Mouse (Mus musculus) cerebral cortex, adult 2 months (tissue): Measurements from ENCODE around the gene Shf.

ENCODE experiments used
- WGBS: fragments of 180-500 bp; shearing (Covaris S2); methylation state at CpG from one replicate; pipeline ENCODE4 v1.1.7; 2018; 5-methylcytosine and 5-hydroxymethylcytosine counted together

Shf gene

GRCm38 (mm10) chr2:122368995-122369739 is at the start of gene Shf:
Gene Shf (minus strand): TSS chr2:122369162.
- WGBS: 1% methylated on average over 51 of the region's 54 CpGs

GRCm38 (mm10) chr2:122408928-122409327 is 40.0 kb upstream of the Shf start:
- 64% methylated on average over 7 of the region's 7 CpGs for WGBS

GRCm38 (mm10) chr2:122407607-122408006 is 38.6 kb upstream of the Shf start:
- 94% methylated on average over 2 of the region's 2 CpGs for WGBS

DNA sequence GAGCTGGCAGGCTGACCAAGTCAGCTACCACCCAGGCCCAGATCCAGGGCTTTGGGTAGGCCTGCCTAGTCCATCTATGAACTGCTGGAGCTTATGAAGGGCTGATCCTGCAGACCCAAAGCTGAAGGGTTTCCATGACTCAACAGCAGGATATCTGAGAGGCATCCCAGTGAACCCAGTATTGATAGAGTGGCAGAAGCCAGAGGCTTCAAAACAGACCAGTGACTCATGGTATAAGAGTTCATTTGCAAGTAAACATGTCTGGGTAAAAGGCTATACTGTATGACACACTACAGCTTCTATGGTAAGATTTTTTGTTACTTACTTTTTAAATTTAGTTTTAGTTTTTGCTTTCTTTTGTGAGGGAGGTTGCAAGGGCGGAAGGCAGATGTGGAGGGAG is 27.2 kb upstream of the Shf start:
- 94% methylated on average over 1 of the region's 1 CpGs for WGBS

- WGBS: 97% methylated on average over 3 of the region's 3 CpGs
Observed at GRCm38 (mm10) chr2:122387135-122387534, 18.2 kb upstream of the Shf start.

GRCm38 (mm10) chr2:122385095-122385494 is 16.1 kb upstream of the Shf start:
- 49% methylated on average over 3 of the region's 3 CpGs for WGBS

DNA sequence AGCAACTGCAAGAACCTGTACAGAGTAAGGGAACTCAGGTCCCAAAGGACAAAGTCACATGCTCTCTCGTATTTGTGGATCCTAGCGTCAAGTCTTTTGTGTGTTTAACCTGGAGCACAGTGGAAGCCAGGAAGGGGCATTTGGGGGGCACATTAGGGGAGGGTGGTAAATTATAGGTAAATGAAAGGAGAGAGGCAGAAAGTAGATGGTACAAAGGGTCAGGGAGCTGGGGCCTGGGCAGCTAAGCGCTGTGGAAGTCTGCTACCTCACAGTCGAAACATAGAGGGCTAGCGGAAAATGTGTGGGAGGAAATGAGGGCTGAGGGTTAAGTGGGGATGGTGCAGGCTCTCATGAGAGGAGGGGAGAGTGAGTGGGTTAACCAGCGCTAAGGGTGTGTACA is 13.2 kb upstream of the Shf start:
- WGBS: 88% methylated on average over 6 of the region's 6 CpGs

DNA sequence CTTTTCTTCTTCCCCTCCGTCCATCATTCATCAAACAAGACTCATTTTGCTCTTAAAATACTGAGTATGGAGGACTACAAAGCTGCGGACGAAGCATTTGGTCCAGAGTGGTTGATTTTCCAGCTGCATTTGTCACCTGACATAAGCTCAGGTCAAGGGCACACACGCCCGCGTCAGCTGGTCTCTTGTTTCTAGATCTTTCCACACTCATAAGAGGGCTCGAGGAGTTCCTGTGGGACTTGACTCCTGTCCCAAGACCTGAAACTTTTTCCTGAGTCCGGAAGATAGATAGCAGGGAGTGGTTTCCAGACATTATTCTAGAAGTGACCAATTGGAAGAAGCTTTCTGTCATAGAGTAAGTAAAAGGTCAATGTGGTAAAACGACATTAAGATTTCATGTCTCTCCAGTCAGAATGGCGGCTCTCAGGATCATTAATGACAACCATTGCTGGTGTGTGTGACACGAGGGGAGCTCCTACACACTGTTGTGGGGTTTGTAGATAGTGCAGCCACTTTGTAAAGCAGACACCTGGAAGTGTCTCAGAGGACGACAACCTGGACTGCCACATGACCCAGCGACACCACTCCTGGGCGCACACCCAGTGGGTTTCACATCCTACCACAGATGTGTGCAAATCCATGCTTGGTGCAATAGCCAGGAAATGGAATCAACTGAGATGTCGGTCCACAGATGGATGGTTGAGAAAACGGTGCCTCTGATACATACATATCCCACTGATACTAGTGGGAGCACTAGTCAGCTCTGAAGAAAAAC is 12.6 kb upstream of the Shf start:
- WGBS: 72% methylated on average over 16 of the region's 16 CpGs

GRCm38 (mm10) chr2:122380768-122381311 is 11.9 kb upstream of the Shf start:
- 8% methylated on average over 11 of the region's 11 CpGs for WGBS

- 57% methylated on average over 2 of the region's 2 CpGs for WGBS
Observed at GRCm38 (mm10) chr2:122379292-122379650, 10.3 kb upstream of the Shf start.

DNA sequence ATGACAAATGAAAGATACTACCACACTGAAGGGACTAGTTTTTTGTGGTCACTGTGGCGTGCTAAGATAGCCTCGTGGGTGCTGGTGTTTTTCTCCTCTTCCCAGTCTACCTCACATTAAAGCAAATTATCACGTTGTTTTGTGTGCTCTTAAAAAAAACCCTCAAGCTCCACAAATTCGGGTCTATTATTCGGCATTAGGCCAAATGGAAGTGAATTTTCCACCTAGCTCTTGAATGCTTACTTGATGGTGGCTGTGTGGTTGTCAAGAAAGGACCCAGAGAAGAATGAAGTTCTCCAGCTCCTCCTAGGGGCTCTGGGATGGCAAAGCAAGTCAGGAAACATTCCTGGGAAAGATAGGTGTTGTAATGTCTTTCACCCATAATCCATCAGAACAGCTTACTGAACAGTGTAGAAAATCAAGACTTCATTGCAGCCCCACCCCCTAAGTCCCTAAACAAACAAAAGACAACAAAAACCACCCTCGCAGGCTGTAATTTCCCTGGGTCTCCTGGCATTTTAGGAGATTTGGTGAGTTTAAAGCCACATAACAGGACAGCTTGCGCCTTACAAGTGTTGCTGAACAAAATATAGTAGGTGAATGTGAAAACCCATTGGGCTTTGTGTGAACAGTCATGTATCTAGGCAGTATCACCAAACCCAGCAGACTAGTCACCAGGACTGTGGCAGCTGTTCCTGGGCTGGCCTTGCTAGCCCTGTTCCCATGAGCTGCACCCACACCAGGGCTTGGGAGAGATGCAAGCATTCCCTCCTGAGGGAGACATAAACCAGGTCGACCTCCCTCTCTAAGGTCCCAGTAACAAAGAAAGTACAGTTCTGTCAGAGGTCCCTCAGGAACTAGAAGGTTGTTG is 9.7 kb upstream of the Shf start:
- WGBS: 18% methylated on average over 8 of the region's 8 CpGs

DNA sequence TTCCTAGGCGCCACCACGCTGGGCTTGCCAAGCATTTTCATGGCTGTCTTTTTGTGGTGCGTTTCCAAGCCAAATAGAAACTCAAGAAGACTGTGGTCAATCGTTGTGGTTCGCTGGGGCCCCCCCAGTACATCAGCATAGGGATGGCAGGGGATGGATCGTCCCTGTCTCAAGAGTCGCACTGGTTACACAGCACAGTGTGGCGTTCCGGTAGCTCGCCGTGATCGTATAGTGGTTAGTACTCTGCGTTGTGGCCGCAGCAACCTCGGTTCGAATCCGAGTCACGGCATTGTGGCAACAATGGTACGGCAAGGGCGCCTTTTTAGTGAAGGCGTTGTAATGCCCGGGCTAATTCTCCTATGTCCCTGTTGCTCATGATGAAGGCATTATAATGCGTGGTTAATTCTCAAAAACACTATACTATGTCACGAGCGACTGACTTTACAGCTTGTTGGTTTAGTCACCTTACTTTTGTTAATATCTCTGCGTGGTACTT is 8.8 kb upstream of the Shf start:
- WGBS: under 1% methylated on average over 26 of the region's 26 CpGs

DNA sequence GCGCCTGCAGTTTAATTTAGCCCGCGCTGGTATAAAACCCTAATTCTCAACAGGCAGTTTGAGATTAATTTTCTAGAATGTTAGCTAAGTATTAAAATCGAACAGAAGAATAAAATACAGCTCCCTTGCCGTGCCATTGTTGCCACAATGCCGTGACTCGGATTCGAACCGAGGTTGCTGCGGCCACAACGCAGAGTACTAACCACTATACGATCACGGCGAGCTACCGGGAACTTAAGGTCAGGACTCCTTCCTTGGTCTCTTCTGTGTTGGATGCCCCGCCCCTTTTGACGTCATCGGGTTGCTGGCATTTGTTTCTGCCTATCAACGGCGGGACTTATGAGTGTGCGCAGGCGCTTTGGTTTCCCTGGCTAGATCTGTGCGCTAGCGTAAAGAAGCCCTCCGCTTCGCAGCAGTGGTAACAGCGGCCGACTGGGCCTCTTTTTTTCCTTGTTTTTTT is 8.3 kb upstream of the Shf start:
- WGBS: under 1% methylated on average over 28 of the region's 28 CpGs

DNA sequence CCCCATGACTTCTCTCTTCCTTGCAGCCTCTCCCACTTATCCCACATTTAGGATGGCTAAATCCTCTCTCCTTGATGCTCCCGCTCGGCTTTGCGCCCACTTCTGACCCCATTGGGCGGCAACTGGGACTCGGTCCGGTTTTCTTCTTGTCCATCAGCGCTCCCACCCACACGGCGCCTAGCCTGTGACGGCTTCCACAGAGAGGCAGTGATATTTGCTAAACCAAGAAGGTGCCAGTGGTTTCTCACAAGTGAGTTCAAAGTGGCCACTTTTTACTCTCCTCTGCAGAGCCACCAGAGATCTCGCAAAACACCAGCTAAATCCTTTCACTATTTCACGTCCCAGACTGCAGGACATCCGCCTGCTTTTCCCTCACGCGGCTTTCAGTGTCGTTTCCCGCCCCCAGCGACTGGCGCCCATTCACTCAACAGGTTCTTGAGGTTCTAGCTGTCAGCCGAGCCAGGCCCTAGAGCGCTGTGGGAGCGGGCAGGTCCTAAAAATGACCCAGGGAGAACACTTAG is 7.1 kb upstream of the Shf start:
- under 1% methylated on average over 22 of the region's 22 CpGs for WGBS

DNA sequence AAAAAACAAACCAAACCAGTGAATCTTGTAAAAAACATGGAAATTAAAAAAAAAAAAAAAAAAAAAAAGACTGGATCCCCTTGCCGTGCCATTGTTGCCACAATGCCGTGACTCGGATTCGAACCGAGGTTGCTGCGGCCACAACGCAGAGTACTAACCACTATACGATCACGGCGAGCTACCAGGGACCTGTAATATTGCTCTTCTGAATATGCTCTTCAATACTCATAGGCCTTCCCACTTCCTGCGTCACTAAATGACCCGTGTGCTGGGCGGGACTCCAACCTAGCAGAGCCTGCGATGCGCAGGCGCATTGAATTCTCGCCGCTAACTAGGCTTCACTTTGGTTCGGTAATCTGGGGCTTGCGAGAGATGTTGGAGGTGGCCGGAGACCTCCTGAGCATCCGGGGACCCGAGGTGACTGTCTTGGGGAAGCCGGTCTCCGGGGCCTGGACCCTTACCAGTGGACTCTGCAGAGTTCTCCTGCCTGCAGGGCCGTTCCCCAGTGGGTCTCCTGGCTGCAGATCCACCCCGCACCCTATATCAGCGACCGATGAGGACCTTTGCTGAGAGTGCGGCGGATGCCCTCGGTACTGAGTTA is 6.5 kb upstream of the Shf start:
- WGBS: 0% methylated on average over 32 of the region's 32 CpGs

DNA sequence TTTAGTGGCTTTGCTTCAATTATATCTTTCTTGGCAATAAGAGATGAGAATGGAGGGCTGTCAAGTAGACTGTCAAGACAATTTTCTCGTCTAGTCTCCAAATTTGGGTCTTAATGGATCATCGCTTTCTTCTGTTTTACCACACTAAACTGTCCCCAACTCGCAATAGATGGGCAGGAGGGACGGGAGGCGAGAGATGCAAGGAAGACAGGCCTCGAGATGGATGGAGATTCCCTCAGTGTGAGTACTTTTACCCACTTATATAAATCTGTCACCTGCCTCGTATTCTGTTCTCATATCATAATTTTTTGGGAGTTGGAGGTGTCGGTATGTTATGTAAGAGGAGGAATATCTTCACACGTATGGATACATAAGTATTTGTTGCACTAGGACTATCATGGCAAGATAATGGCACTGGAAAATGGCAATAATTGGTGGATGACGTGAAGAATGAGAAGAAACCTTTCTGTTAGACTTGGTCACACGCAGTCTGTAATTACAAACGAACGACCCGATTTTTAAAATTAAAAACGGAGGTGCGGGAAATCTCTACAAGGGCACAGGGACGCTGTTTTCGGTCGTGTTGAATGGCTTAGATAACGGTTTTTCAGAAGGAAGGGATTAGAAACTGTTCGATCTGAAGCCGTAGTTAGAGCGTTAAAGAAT is 5.8 kb upstream of the Shf start:
- 12% methylated on average over 23 of the region's 23 CpGs for WGBS

- WGBS: 85% methylated on average over 5 of the region's 5 CpGs
Observed at GRCm38 (mm10) chr2:122374012-122374411, 5.0 kb upstream of the Shf start.

GRCm38 (mm10) chr2:122372541-122372940 is 3.6 kb upstream of the Shf start:
- WGBS: 100% methylated on average over 1 of the region's 1 CpGs

DNA sequence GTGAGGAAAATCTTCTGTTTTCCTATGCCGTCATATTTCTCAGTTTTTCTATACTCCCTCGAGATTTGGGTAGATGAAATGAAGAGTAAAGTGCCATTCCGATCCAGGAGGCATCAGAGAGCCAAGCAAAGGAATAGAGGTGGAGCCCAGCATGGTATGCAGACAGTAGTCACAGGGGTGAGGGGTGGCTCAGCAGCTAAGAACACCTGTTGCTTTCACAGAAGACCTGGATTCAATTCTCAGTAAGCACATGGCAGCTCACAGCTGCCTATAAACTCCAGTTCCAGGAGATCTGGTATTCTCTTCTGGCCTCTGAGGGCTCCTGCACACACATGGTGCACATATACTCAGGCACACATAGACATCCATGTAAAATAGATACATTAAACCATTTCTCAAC is 3.1 kb upstream of the Shf start:
- WGBS: 79% methylated on average over 3 of the region's 3 CpGs

- 72% methylated on average over 10 of the region's 10 CpGs for WGBS
Observed at GRCm38 (mm10) chr2:122370101-122370750, 1.3 kb upstream of the Shf start.
